Mouse (Mus musculus) stomach, embryonic 16.5 days (tissue): ENCODE results near the gene Kctd17. TPM values are rescaled to one million over a fixed set of nuclear protein-coding genes. Genes with fewer than 3 reads are reported as not detected.

Experiments
- ATAC-seq: fragments of 200-750 bp; cut with Nextera tagmentation; 2 replicates; pipeline ENCODE4 v1.8.0; 2017; ENCODE audit warnings: moderate number of reproducible peaks, moderate TSS enrichment; ENCODE audit not compliant: insufficient read depth, low FRiP score
- H3K27ac ChIP-seq: fragments of 300-500 bp; sonication (generic); 2 replicates; pipeline ENCODE4 v1.5.1; 2014; ENCODE audit warnings: low read length
- H3K27me3 ChIP-seq: fragments of 300-500 bp; sonication (generic); 2 replicates; pipeline ENCODE4 v1.6.1; 2014; ENCODE audit warnings: low read length, control low read depth, mixed read lengths; ENCODE audit not compliant: control insufficient read depth, insufficient read depth
- H3K36me3 ChIP-seq: fragments of 300-500 bp; sonication (generic); 2 replicates; pipeline ENCODE4 v1.6.1; 2014; ENCODE audit warnings: low read length; ENCODE audit not compliant: control insufficient read depth, insufficient read depth
- H3K4me1 ChIP-seq: fragments of 300-500 bp; sonication (generic); 2 replicates; pipeline ENCODE4 v1.6.1; 2014; ENCODE audit warnings: low read length, control low read depth, mixed read lengths; ENCODE audit not compliant: control insufficient read depth, insufficient read depth
- H3K4me2 ChIP-seq: fragments of 300-500 bp; sonication (generic); 2 replicates; pipeline ENCODE4 v1.6.1; 2014; ENCODE audit warnings: low read depth, low read length, mixed read lengths
- H3K4me3 ChIP-seq: fragments of 300-500 bp; sonication (generic); replicated peaks from 2 replicates; pipeline ENCODE4 v1.5.1; 2014; ENCODE audit warnings: mild to moderate bottlenecking, low read length
- H3K9ac ChIP-seq: fragments of 300-500 bp; sonication (generic); 2 replicates; pipeline ENCODE4 v1.6.1; 2014; ENCODE audit warnings: low read length
- H3K9me3 ChIP-seq: fragments of 300-500 bp; sonication (generic); replicated peaks from 2 replicates; pipeline ENCODE4 v1.6.1; 2016; ENCODE audit warnings: low read length, control low read depth; ENCODE audit not compliant: control insufficient read depth
- WGBS: fragments of 180-500 bp; shearing (Covaris S2); extraction: QIAGEN DNeasy Blood & Tissue Kit; methylation state at CpG from one replicate; pipeline ENCODE4 v1.1.7; 2014; 5-methylcytosine and 5-hydroxymethylcytosine counted together
- polyA plus RNA-seq: library from polyadenylated mRNA; unstranded; fragments of >200 nt; fragmentation: Nextera tagmentation; extraction: Ambion mirVana; gene quantifications from 2 replicates; pipeline ENCODE4 v1.2.1, GENCODE M21; 2015

Gene Kctd17
- polyA plus RNA-seq, 1 experiment from 2014 or later, result 32.0 TPM

DNA sequence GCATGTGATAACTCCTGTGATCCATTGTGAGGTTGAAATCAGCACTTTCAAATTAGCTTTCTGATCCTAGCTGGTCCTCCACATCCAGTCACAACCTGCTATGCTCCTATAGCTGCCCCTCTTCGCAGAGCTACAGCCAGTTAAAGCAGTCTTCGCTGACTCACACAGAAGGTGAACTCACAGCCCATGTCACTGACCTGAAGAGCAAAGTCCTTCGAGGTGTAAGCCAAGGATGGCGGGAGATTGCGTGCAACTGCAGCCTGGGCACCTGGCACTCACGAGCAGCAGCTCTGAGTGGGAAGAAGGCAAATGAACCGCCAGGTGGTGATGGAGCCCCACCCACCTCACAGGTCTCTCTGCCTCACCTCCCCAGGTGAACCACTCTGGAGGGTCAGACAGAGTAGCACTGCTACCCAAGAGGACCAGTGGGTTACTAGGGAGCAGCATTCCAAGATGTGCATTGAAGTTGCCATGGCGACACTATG lies 32.8 kb upstream of the Kctd17 start, which contains the start of gene Tex33:
Gene Tex33 (minus strand): TSS at position 435 of the 485 bp plus-strand sequence.
- WGBS, result 73% methylated on average over 8 of the region's 8 CpGs

DNA sequence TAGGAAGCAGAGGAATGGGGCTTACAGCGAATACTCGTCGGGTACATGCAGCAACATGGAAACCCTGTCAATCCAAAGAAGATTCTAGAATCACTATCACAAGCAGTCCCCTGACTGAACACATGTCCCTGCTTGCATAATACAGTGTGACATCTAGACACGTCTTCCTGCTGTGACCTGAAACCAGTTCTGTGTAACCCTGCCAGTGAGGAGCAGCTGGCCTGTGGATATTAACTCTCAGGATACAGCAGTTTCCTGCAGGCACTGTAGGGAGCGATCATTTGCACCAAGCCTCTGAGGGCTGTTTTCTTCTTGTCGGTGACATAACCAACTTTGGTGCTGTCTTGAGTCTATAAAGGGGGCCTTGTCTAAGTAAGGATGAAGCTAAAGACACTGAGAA lies 27.0 kb upstream of the Kctd17 start:
- no peak for ATAC-seq
- Histone ChIP-seq H3K9me3 (no peaks in the 10 kb centered on the region), H3K27ac (peak overlapping the region; percentile 99), H3K4me1 (peaks cover 38% of the 10 kb centered on the region), H3K4me2 (peak overlapping the region; percentile 90; the same call in 1 of the 2 replicates), H3K9ac (peak overlapping the region; percentile 12; the same call in 1 of the 2 replicates), H3K4me3 (no peak overlapping the region), H3K36me3 (no peaks in the 10 kb centered on the region), H3K27me3 (no peaks in the 10 kb centered on the region)
- WGBS, result 70% methylated on average over 6 of the region's 6 CpGs

More for the DNA sequence above, 32.8 kb upstream of the Kctd17 start, which contains the start of gene Tex33:
- Histone ChIP-seq H3K4me2 (no peak within 1 kb of the TSS), H3K27ac (no peak within 1 kb of the TSS), H3K4me3 (no peak within 1 kb of the TSS), H3K27me3 (no peaks in the 10 kb centered on the region), H3K36me3 (no peaks in the 10 kb centered on the region), H3K9me3 (no peaks in the 10 kb centered on the region), H3K9ac (no peak within 1 kb of the TSS), H3K4me1 (no peaks in the 10 kb centered on the region)
- ATAC-seq, result no peak

DNA sequence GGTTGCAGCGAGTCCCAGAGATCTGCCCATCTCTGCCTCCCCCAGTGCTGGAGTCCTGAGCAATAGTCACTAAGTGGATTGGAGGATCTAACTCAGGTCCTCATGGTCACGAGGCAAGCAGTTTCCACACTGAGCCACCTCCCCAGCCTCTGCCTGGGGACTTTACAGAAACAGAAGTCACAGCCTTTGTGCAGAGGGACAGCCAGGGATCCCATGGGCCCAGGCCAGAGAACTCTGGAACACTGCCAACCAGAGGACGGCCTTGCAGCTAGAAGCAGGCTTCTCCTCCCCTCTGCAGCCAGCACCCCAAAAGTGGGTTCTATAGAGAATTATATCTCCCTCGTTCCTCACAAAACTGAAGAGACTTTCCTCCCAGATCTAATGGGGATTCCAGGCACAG lies 26.4 kb upstream of the Kctd17 start:
- Histone ChIP-seq H3K9ac (peak overlapping the region; percentile 12), H3K36me3 (no peaks in the 10 kb centered on the region), H3K27me3 (no peaks in the 10 kb centered on the region), H3K9me3 (no peaks in the 10 kb centered on the region), H3K27ac (peak overlapping the region; percentile 99), H3K4me3 (no peak overlapping the region), H3K4me2 (peak overlapping the region; percentile 90; the same call in 1 of the 2 replicates), H3K4me1 (peaks cover 38% of the 10 kb centered on the region)
- ATAC-seq, result no peak
- WGBS, result 49% methylated on average over 4 of the region's 4 CpGs

DNA sequence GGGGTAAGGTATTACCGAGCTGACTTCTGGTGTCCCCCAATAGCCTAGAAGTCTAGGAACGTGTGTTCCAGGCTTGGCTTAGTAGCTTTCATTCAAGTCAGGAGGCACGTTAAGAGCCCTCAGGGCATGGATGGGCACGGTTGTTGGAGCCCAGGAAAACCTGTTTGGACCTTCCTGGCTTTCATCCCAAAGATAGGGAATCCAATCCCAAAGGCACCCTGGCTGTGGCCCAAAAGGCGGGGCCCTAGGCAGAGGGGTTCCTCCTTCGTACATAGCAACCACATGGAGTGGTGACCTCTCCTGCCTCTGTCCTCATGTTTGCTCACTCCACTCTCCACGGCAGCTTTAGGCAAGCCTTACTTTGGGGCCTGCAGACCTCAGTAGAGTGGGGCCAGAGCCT lies 25.9 kb upstream of the Kctd17 start:
- Histone ChIP-seq H3K4me3 (no peak overlapping the region), H3K27ac (peak overlapping the region; percentile 99), H3K9ac (peak overlapping the region; percentile 12), H3K4me1 (peaks cover 43% of the 10 kb centered on the region), H3K9me3 (no peaks in the 10 kb centered on the region), H3K27me3 (no peaks in the 10 kb centered on the region), H3K4me2 (peak overlapping the region; percentile 90; the same call in 1 of the 2 replicates), H3K36me3 (no peaks in the 10 kb centered on the region)
- ATAC-seq, result no peak
- WGBS, result 56% methylated on average over 7 of the region's 7 CpGs

DNA sequence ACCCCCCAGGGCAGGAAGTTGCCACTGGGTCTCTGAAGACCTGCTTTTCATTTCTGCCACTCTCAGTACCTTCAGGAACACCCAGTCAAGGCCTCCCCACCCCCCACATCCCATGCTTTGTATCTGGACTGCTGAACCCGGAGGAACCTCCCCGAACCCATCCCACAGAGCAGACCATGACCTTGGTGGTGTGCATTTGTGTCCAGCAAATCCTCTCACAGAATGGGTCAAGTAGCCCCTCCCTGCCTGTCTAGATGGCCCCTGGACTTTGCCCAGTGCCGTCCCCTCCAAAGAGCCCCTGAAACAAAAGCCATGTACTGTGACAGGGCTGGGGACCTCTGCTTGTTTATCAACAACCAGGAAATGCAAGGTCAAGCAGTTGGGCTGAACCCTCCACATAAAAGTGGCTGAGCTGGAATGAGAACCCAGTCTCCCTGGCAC lies 25.0 kb upstream of the Kctd17 start:
- peaks cover 51% of the 10 kb centered on the region for H3K4me1 ChIP-seq
- peak overlapping the region; percentile 90 for H3K4me2 ChIP-seq
- no peaks in the 10 kb centered on the region for H3K9me3 ChIP-seq
- H3K36me3 ChIP-seq, result no peaks in the 10 kb centered on the region
- peak overlapping the region; percentile 84 for H3K9ac ChIP-seq
- H3K27ac ChIP-seq, result peak overlapping the region; percentile 99
- H3K4me3 ChIP-seq, result peak overlapping the region; percentile 90
- WGBS, result 56% methylated on average over 3 of the region's 3 CpGs
- H3K27me3 ChIP-seq, result no peaks in the 10 kb centered on the region
- ATAC-seq, result no peak

DNA sequence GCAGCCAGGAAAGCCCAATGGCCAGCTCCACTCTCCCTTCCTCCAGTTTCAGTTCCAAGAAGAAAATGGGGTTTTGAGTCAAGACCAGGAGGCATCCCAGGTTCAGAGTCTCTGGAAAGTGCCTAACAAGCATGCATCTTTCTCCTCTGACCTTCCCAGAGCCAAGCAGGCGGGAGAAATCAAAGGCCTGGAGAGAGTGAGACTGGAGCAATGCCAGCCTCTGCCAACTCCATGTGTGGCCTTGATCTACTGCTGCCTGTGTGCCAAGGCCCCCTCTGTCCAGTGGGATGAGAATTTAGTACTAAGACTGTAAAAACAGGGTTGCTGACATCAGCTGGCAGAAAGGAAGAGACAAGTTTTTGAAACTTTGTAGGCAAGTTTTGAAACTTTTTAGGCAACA lies 24.5 kb upstream of the Kctd17 start:
- H3K9me3 ChIP-seq, result no peaks in the 10 kb centered on the region
- peaks cover 51% of the 10 kb centered on the region for H3K4me1 ChIP-seq
- ATAC-seq, result no peak
- H3K4me2 ChIP-seq, result peak overlapping the region; percentile 90
- peak overlapping the region; percentile 90 for H3K4me3 ChIP-seq
- WGBS, result 60% methylated on average over 1 of the region's 1 CpGs
- H3K27me3 ChIP-seq, result 0 out of 2 replicates have a peak, but pooled peaks cover 3% of the 10 kb centered on the region
- H3K27ac ChIP-seq, result peak overlapping the region; percentile 99
- H3K36me3 ChIP-seq, result no peaks in the 10 kb centered on the region
- peak overlapping the region; percentile 84 for H3K9ac ChIP-seq

DNA sequence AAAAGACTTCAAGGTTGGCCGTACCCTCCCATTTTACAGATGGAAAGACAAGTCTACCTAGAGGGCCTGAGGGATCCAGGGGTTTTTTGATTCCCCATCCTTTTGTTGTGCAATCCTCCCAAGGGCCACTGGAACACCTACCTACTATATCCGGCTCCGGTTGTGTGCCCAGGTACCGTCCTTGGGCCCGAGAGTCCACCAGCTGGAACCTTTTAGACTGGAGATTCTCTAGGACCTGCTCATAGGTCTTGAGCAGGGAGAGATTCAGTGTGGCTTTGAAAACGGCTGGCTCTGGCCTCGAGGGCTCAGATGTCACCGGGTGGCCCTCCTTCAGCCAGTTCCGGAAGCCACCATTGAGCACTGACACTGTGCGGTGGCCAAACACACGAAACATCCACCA lies 23.3 kb upstream of the Kctd17 start:
- H3K9me3 ChIP-seq, result no peaks in the 10 kb centered on the region
- ATAC-seq, result no peak
- peaks cover 6% of the 10 kb centered on the region; the same call in 1 of the 2 replicates for H3K27me3 ChIP-seq
- no peaks in the 10 kb centered on the region for H3K36me3 ChIP-seq
- WGBS, result 51% methylated on average over 11 of the region's 11 CpGs
- H3K4me2 ChIP-seq, result peak overlapping the region; percentile 90
- H3K4me1 ChIP-seq, result peaks cover 52% of the 10 kb centered on the region
- peak overlapping the region; percentile 84 for H3K9ac ChIP-seq
- H3K27ac ChIP-seq, result peak overlapping the region; percentile 99
- H3K4me3 ChIP-seq, result peak overlapping the region; percentile 90

DNA sequence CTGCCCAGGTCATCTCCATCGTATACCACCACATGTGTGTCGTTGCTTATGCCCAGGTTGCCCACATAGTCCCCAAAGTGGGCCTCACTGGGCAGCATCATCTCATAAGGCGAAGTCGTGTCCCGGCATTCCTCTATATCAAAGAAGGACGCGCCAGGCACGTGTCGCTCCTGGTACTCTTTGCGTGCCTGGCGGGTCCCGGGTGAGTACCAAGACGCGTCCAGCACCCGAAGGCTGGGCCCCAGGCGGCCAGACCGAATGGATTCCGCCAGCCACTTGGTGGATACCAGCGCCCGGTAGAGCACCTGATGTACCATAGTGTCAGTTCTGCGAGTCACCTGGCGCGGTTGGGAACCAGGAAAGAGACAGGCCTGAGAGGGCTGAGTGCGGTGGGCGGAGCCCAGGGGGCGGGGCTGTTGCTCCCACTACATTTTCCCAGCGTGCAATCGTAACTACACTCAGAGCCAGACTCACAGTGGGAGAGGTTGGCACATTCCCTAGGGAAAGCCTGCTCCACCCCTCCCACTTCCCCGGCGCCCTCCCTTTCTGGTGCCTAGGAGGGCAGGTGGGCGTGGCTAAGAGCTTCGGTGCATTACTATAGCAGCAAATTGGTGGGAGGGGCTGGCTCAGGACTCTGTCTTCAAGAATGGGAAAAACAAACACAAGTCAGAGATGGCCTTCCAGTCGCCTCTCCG lies 22.7 kb upstream of the Kctd17 start, which contains the start of gene Tst:
Gene Tst (minus strand): TSS at position 391 of the 695 bp plus-strand sequence.
- peak; percentile 86 for ATAC-seq
- Histone ChIP-seq H3K4me2 (peak within 1 kb of the TSS; percentile 90), H3K4me1 (peaks cover 54% of the 10 kb centered on the region), H3K4me3 (peak within 1 kb of the TSS; percentile 90), H3K27ac (peak within 1 kb of the TSS; percentile 99), H3K36me3 (no peaks in the 10 kb centered on the region; the same call in 1 of the 2 replicates), H3K9me3 (no peaks in the 10 kb centered on the region), H3K9ac (peak within 1 kb of the TSS; percentile 84), H3K27me3 (peaks cover 10% of the 10 kb centered on the region; the same call in 1 of the 2 replicates)
- WGBS, result 2% methylated on average over 34 of the region's 34 CpGs

DNA sequence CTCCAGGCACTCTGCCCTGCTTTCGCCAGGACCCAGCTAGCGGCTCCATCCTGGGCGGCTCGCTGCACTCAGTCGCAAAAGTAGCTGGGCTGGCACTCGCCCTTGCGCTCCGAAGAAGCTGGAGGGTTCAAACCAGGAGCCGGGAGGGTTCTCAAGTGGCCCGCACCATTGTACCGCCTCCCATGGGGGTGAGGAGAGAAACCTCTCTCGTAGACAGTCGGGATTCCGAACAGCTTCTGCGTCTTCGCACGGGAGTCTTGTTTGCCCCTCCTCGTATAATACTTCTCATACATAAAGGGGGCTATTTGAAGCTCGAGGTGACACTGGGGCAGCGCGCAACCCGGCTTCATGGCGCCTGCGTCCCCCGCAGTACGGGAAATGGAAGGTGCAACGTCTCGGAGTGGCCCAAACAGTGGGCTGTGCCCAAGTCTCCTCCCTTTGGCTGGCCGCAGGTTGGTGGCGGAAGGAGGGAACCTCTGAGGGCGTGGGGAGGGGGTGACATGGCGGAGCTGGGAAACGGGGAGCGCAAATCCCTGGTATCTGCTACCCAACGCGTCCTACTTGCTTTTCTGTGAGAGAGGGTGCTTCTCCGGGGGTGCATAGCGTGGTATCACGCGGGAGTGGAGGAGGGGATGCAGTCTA lies 21.9 kb upstream of the Kctd17 start, which contains the start of gene Mpst:
Gene Mpst (plus strand): TSS at position 124 of the 642 bp plus-strand sequence.
- H3K9ac ChIP-seq, result peak within 1 kb of the TSS; percentile 84
- peaks cover 11% of the 10 kb centered on the region; the same call in 1 of the 2 replicates for H3K27me3 ChIP-seq
- peaks cover 54% of the 10 kb centered on the region for H3K4me1 ChIP-seq
- peak within 1 kb of the TSS; percentile 90 for H3K4me3 ChIP-seq
- ATAC-seq, result peak; percentile 83
- H3K27ac ChIP-seq, result peak within 1 kb of the TSS; percentile 99
- WGBS, result under 1% methylated on average over 40 of the region's 40 CpGs
- H3K4me2 ChIP-seq, result peak within 1 kb of the TSS; percentile 90
- no peaks in the 10 kb centered on the region; the same call in 1 of the 2 replicates for H3K36me3 ChIP-seq
- H3K9me3 ChIP-seq, result no peaks in the 10 kb centered on the region
